Mouse (Mus musculus) frontal cortex, adult (tissue): Measurements from ENCODE around the gene Cep44.

Experiments
- ATAC-seq: cut with Nextera tagmentation; 2 replicates; pipeline ENCODE4 v1.9.2; 2017; ENCODE audit warnings: mild to moderate bottlenecking, moderate library complexity, mixed read lengths; ENCODE audit not compliant: low TSS enrichment

Gene Cep44

GRCm38 (mm10) chr8:56550558-56551360 is at the start of gene Cep44, which contains the start of gene Fbxo8:
Gene Cep44, minus strand, starts transcription at chr8:56551047.
Gene Fbxo8, plus strand, starts transcription at chr8:56551090.
- peak; percentile 82 for ATAC-seq

DNA sequence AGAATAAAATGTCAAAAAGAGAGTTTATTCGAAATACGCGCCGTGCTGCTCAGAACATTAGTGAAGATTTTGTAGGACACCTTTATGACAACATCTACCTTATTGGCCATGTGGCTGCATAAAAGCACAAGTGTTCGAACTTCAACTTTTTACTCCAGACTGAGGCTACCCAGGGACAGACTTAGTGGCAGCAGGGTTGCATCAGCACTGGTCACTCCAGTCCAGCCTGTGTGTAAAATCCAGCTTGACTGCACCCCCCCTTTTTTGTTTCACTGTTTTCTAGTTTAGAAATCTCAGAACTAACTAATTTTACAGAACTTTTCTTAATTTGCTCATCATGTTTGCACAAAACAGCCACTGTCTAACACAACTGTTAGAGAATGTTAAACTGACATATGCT is 40.7 kb upstream of the Cep44 start:
- no peak for ATAC-seq

- no peak for ATAC-seq
Observed at GRCm38 (mm10) chr8:56591084-56591483, 40.2 kb upstream of the Cep44 start.

- no peak for ATAC-seq
Observed at GRCm38 (mm10) chr8:56589004-56589403, 38.2 kb upstream of the Cep44 start.

- no peak for ATAC-seq
Observed at GRCm38 (mm10) chr8:56582841-56583240, 32.0 kb upstream of the Cep44 start.

DNA sequence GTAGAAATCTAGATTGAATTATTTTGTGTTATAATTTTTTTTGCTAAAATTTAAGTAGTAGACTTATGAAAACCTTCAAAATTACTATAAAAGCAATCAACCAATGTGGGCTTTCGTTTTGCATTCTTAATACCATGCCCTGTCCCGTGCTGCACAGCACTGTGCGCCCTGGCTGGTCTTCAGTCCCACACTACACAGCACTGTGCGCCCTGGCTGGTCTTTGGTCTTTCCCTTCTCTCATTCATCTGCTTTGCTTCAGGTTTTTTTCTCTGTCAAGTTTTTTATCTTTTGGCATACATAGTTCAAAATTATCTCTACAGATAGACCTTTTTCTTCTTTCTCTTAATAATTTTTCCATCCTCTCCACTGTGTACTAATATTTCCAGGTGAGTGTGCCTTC is 30.1 kb upstream of the Cep44 start:
- no peak for ATAC-seq

DNA sequence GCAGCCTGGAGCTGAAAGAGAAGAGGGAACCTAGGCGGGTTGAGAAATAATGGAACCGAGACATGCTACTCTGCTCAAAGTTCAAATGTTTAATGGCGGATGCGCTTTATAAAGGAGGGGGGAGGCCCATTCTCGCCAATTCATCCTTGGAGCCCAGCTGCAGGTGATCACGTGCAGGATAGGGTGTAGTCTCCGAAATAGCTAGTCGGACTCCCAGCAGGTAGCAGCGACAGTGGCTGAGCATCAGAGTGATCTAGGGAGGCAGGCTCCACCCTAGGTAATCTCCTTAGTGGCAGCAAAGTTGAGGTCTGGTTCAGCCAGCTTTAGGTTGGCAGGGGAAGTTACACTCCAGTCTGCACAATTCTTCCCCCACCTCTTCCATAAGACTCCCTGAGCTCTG is 16.0 kb upstream of the Cep44 start:
- no peak for ATAC-seq

DNA sequence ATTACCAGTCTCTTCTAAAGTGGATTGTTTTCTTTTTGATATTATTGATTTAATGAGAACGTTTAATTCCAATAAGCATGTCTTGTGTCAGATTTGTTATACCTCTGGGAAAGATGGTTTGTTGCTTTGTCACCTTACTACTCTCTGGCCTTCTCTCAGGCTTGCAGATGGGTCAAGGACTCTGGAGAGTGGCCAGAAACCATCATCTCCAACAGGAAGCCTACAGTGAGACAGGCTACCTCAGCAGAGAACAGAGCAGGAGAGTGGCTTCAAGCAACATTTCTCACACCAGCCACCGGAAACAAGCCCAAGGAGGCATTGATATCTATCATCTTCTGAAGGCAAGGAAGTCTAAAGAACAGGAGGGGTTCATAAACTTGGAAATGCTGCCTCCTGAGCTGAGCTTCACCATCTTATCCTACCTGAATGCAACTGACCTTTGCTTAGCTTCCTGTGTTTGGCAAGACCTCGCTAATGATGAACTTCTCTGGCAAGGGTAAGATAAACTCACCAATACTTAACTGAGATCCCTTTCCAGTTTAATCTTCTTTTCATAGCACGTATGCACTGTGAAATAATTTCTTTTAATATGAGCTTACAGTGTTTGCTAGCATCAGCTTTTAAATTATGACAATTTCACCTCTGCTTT is 13.7 kb upstream of the Cep44 start:
- ATAC-seq: no peak

- ATAC-seq: no peak
Observed at GRCm38 (mm10) chr8:56552551-56553103, 1.8 kb upstream of the Cep44 start.

DNA sequence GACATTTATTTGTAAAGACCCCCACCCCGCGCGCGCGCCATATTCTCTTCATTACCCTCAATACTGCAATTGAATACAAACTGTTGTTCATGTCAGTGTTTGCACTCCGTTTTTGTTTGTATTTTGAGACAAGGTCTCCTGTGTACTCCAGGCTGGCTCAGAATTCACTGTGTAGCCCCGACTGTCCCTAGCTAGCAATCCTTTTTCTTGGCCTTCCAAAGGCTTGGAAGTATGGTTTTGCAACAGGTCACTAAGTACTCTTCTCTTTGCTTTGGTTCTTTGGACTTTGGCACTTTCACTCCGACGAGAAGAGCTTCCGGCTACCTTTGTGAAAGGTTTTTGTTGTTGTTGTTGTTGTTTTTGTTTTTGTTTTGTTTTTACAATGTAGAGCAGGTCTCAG is 1.2 kb upstream of the Cep44 start:
- ATAC-seq: no peak

DNA sequence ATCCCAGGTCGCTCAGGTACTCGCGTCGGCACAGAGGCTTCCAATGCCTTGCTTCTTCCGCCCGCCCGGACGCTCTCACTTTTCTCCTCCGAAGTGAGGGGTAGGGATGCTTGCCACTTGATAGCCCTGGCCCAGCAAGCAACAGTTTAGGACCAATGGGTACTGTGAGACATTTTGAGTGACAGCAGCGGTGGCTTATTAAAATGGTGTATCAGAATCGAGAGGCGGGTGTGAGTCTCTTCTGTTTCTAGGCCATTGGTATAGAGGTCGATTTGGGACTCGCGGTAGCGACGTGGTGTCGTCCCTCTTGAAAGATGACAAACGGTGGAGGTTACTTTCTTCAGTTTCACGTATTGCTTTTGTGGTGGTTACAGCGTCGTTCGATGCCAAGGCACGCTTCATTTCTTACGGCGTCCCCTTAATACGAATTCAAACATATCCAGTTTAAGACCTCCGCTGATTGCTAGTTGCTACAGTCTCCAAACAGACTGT is 560 bp upstream of the Cep44 start:
- peak; percentile 95 for ATAC-seq

DNA sequence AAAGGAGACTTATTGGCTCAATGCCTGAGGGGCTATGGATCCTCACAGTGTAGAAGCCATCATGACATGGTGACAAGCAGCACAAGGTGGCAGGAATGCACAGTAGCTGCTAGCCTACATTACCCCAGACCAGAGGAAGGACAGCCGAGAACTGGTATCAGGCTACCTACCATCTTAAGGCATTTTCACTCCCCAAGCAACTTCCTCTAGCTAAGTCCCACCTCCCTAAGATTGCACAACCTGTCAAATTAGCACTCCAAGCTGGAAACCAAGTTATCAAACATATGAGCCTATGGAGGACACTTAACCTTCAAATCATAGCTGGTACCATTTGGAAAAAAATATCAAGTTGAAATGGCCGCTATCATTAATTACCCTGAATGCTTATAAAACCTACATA is 3.0 kb downstream of the Cep44 start:
- no peak for ATAC-seq

DNA sequence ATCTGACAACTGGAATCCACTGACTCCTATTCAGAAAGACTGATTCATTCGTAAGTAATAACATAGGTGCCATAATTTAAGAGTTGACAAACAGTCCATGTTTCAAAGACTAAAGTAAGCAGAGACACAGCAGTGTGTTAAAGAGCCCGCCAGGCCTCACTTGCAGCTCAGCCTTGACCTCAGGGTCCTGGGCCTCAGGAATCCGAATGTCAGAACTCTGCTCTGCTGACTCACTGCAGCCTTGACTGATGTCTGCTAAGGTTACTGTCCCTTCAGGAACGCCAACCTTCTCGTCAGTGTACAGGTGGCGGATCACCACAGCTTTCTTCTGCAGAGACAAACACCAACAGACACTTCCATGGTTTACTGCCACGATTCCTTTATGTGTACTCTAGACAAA is 10.1 kb downstream of the Cep44 start:
- no peak for ATAC-seq

DNA sequence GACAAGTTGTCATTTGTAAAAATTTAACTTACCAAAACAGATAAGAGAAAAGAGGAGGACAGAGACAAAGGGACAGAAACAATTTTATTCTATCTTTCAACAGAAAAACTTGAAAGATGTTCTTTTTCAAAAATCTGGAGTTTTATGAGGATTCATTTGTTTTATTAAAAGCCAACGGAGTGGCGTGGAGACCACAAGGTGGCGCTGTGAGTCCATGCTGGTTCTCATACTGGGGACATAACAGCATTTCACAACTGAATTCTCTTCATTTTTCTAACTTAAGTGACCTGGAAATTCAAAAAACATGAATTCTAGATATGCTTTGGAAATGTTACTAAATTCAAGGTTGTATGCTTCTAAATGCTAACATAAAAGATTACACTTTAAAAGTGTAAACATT is 20.5 kb downstream of the Cep44 start:
- ATAC-seq: peak; percentile 77

DNA sequence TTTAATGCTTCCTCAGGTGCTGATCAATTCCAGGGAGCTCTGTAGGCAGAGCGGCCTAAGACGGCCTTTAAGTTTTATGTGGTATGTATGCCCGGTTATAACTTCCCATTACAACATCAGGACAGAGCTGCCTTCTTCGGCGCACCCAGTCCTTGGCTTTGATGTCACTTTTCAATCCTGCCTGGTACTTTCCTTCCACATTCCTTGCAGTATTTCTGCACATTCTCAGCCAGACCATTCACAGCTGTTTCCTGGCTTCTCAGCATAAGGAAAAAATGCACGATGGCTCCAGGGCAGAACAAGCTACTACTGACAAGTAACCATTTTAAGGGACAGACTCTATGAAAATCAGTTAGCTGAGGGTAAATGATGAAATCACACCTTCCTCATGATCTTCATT is 22.0 kb downstream of the Cep44 start:
- no peak; the same call in 1 of the 2 replicates for ATAC-seq

DNA sequence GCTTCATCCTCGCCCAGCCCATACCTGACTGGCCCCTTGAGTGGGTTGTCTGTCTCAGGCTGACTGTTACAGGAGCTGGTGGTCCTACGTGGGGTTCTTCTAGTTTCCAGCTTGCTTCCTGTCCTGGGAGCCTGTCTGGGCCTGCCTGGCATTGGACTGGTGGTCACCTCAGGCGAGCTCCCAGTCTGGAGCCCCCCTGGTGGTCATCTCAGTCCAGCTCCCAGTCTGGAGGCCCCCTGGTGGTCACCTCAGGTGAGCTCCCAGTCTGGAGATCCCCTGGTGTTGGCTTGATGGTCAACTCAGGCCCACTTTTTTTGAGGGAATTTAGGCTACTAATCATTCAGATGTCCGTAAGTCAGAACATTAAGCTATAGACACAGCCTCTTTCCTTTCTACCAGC is 29.8 kb downstream of the Cep44 start:
- no peak for ATAC-seq

- no peak for ATAC-seq
Observed at GRCm38 (mm10) chr8:56520249-56520648, 30.6 kb downstream of the Cep44 start.

GRCm38 (mm10) chr8:56518848-56519247 is 32.0 kb downstream of the Cep44 start:
- ATAC-seq: no peak

DNA sequence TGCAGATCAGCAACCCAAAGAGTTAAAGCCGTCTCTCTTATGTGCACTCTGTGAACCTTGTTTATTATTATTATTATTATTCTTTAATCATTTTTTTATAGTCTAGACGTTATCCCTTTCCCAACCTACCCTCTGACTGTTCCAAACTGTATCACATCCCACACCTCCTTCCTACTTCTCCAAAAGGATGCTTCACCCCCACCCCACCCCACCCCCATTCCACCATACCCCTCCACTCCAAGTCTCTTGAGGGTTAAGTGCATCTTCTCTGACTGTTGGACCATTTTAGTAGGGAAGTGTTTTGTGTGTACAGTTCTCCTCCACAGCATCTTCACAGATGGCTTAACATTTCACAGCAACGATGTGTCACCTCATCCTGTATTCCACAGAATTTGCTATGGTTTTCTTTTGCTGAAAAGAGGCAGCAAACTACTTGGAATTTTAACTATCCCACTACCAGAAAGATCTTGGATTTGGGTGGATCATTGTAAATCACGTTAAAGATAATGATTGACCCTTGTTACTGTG is 41.8 kb downstream of the Cep44 start:
- ATAC-seq: peak; percentile 96

DNA sequence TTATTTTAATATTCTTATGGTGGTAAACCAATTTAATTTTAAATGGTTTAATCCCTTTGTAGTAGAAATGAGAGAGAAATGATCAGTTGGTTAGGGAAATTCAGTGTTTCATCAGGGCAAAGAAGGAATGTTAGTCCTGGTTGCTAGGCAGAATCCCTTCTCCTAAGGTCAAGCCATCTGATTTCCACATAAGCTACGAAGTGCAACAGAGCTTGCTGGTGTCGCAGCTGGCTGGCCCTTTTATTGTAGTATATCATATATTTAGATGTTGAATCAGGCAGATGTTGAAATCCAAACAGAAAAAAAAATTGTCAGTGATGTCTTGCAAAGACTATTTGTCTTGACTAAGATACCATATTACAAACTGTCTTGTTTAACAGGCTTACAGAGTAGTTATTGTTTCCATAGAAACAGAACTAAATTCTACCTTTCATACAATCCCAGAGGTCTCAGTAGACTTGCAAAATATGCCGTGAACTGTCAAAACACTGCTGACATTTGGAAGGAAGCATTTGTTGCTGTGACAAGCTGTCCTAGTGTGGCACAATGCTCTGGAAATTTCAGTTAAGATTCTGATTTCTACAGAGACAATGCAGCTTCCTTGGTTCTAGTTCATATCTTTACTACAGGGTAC is 42.4 kb downstream of the Cep44 start:
- no peak for ATAC-seq

DNA sequence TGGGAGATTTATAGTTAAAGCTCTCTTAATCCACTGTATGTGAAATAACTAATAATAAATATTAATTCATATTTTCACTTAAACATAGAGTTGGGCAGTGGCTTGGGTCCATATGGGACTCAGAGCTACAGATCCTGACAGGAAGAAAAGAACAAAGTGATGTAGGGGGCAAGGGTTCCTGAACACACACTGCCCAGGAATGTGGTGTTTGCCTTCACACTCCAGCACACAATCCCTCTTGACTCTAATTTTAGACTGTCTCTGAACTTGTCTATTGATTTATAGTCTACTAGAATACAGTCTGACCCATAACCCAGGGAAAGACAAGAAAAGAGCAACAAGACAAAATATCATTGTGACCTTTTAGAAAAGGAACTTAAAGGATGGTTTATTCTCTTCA is 48.9 kb downstream of the Cep44 start:
- no peak for ATAC-seq

DNA sequence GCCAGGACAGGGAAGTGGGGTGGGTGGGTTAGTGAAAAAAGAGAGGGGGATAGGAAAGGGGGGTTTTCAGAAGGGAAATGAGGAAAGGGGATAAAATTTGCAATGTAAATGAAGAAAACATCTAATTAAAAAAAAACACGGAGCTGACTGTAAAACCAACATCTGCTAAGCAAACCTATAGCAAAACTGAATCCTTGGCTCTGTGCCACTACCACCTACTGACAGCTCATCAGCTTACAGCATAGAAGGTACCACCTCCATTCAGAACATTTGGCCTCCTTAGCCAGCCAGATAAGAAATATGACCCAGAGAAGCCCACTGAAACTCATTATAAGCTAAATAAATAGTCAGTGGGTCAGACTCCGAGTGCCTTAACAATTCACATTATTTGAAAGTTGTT is 61.4 kb downstream of the Cep44 start:
- no peak for ATAC-seq
